15 mouse cellular contexts compared by ENCODE assay signal in the genomic region with DNA sequence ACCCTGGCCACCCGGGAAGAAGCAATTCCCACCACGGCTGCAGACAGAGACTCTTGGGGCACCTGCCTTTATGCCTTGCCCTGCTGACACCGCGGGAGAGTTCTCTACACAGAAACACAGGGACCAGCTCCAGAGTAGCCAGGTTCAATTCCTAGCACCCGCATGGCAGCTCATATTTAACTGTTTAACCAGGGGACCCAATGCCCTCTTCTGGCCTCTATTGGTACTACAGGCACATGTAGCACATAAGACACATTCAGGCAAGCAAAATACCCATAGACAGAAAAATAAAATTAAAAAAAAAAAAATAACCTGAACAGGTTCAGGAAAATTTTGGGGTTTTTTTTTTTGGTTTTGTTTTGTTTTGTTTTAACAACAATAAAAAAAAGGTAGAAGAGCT. TPM values are rescaled to one million over a fixed set of nuclear protein-coding genes. Genes with fewer than 3 reads are reported as not detected.
DNase-seq lines count a peak whose midpoint lies in the region; TF ChIP-seq lines count a peak whose summit lies in the region.
"Had no signal": no experiment of that assay in that cellular context is flagged by ENCODE, and none has a peak within 500 bp of the region (broad histone marks: within the 10 kb centered on the region; RNA-seq: fewer than 3 reads in every experiment).

No protein-coding gene starts in this region.

- WGBS in heart, adult 2 months = 93% methylated on average over 5 of the region's 5 CpGs

- no peaks in the 10 kb centered on the region for H3K27me3 ChIP-seq in heart, adult 2 months (ENCODE audit: control insufficient read depth, insufficient read depth, low read length)
- H3K27me3 ChIP-seq: embryonic facial prominence, embryonic 12.5 days had no signal

- no peak for TF ChIP-seq EP300 in heart, adult 2 months (IDR thresholded peaks at IDR 0.05; ENCODE audit: insufficient read depth, low read depth, low read length)

- H3K27ac ChIP-seq in heart, adult 2 months = no peak overlapping the region
- H3K27ac ChIP-seq: embryonic facial prominence, embryonic 12.5 days had no signal

- no peak overlapping the region for H3K9ac ChIP-seq in heart, adult 2 months (ENCODE audit: low read depth, low read length)
- H3K9ac ChIP-seq: embryonic facial prominence, embryonic 12.5 days had no signal

- H3K4me1 ChIP-seq in heart, adult 2 months (ENCODE audit: control insufficient read depth, insufficient read depth, low read length) = peaks cover 22% of the 10 kb centered on the region
- H3K4me1 ChIP-seq: embryonic facial prominence, embryonic 12.5 days had no signal

- TF ChIP-seq CTCF in heart, adult 2 months (IDR thresholded peaks at IDR 0.05) = peak; percentile 63

- no peak for TF ChIP-seq POLR2A in heart, adult 2 months (IDR thresholded peaks at IDR 0.05; ENCODE audit: insufficient read depth, low read depth, low read length)

- peaks cover 3% of the 10 kb centered on the region for H3K79me2 ChIP-seq in heart, adult 2 months (replicated peaks; ENCODE audit: control insufficient read depth, insufficient read depth, low read length)

- intact Hi-C loops in heart, adult 2 months (cut with DNase I) = no loop called here

- H3K36me3 ChIP-seq in heart, adult 2 months (ENCODE audit: control insufficient read depth, insufficient read depth, low read length) = no peaks in the 10 kb centered on the region

- no peak for DNase-seq in heart, adult 2 months
- DNase-seq in heart, adult 18-20 months = no peak
- peak; percentile 44 for DNase-seq in lung, postnatal 36 days
- DNase-seq in lung, postnatal 4 days = no peak
- peak; percentile 41 for DNase-seq in MEL-GATA-1-ER (ENCODE audit: extremely low read depth, low read depth)
- peak; percentile 39 for DNase-seq in thymus, postnatal 14 days
- no peak for DNase-seq in cerebellum, adult 18-20 months
- DNase-seq in natural killer cell, adult 2 months (ENCODE audit: low spot score in 2 of 2) = no peak
- DNase-seq: adrenal gland, postnatal 10 days; cerebellum, adult 9-11 months had no signal

- no peak overlapping the region for H3K4me3 ChIP-seq in heart, adult 2 months
- H3K4me3 ChIP-seq: embryonic facial prominence, embryonic 12.5 days had no signal

RNA-seq across cellular contexts. Expression of a gene that starts 27.2 kb away (rescaled TPM):
- 10 to 100 TPM; 15.3 to 17.6 TPM for total RNA-seq in heart, adult 2 months (2021)
- polyA plus RNA-seq in heart, adult 2 months (2012; rRNA removed) = 17.7 and 20.4 TPM in 2 replicates
- 10 to 100 TPM; 16.0 to 16.2 TPM for total RNA-seq in heart, adult 18-20 months (2021)

RNA-seq across cellular contexts. Expression of a gene that starts 58.5 kb away (rescaled TPM):
- total RNA-seq in heart, adult 2 months (2021) = under 1 TPM; 0.23 to 0.32 TPM
- 0.12 and 1.3 TPM in 2 replicates for polyA plus RNA-seq in heart, adult 2 months (2012; rRNA removed)
- total RNA-seq in heart, adult 18-20 months (2021) = under 1 TPM; 0.40 to 0.59 TPM
- total RNA-seq: gastrocnemius, postnatal 4 days; left cerebral cortex, postnatal 14 days had no signal
- polyA plus RNA-seq: embryonic facial prominence, embryonic 12.5 days; forebrain, embryonic 14.5 days; neural tube, embryonic 11.5 days had no signal

Comparison
In these comparisons a context has a peak if more than half of its experiments do, and no peak if none do; other contexts are left out.
1. DNase-seq: peak in lung, postnatal 36 days (single experiment), MEL-GATA-1-ER (single experiment) and thymus, postnatal 14 days (single experiment); none in heart, adult 2 months (0 of 2), heart, adult 18-20 months (0 of 2), lung, postnatal 4 days (0 of 2), cerebellum, adult 18-20 months (0 of 2) and natural killer cell, adult 2 months (0 of 2).